Mouse (Mus musculus) MEL (cell line): ENCODE results near the gene Gm10490. TPM values are rescaled to one million over a fixed set of nuclear protein-coding genes. Genes with fewer than 3 reads are reported as not detected.

ENCODE experiments used
- DNase-seq: peaks from one replicate; pipeline ENCODE4 v3.0.0; 2011; ENCODE audit warnings: low read depth, low spot score
- H3K27ac ChIP-seq: 2 replicates; pipeline ENCODE4 v1.5.1; 2012; ENCODE audit warnings: low read depth, mild to moderate bottlenecking, control low read depth, low read length, moderate library complexity; ENCODE audit not compliant: control insufficient read depth
- H3K27me3 ChIP-seq, 2 experiments: fragments of 150-350 bp in 1 of 2; sonication (generic) in 1 of 2; 2 replicates each; pipeline ENCODE4 v1.6.1; 2012; ENCODE audit warnings: low read length in 2 of 2, mild to moderate bottlenecking in 2 of 2, improper control_type of control experiment in 1 of 2, moderate library complexity in 1 of 2; ENCODE audit not compliant: insufficient read depth in 2 of 2, control insufficient read depth in 1 of 2
- H3K36me3 ChIP-seq, 2 experiments: 2 replicates each; pipeline ENCODE4 v1.6.1; 2012 to 2014; ENCODE audit warnings: low read length in 2 of 2, improper control_type of control experiment in 1 of 2, inconsistent platforms in 1 of 2, mild to moderate bottlenecking in 1 of 2; ENCODE audit not compliant: insufficient read depth in 2 of 2, control insufficient read depth in 1 of 2
- H3K4me1 ChIP-seq, 2 experiments: fragments of 150-350 bp in 1 of 2; sonication (generic) in 1 of 2; 2 replicates each; pipeline ENCODE4 v1.6.1; 2012; ENCODE audit warnings: low read length in 2 of 2, improper control_type of control experiment in 1 of 2, mild to moderate bottlenecking in 1 of 2; ENCODE audit not compliant: insufficient read depth in 2 of 2, control insufficient read depth in 1 of 2
- H3K4me3 ChIP-seq, 2 experiments: fragments of 150-350 bp in 1 of 2; sonication (generic) in 1 of 2; 2 replicates each; pipeline ENCODE4 v1.5.1; 2012; ENCODE audit warnings: low read depth in 2 of 2, low read length in 2 of 2, mild to moderate bottlenecking in 2 of 2, moderate library complexity in 2 of 2, control low read depth in 1 of 2, improper control_type of control experiment in 1 of 2; ENCODE audit not compliant: control insufficient read depth in 1 of 2, insufficient read depth in 1 of 2
- H3K79me2 ChIP-seq: 2 replicates; pipeline ENCODE4 v1.6.1; 2012; ENCODE audit warnings: mild to moderate bottlenecking, low read length, moderate library complexity; ENCODE audit not compliant: control insufficient read depth, poor library complexity, insufficient read depth
- H3K9ac ChIP-seq: 2 replicates; pipeline ENCODE4 v1.6.1; 2012; ENCODE audit warnings: low read depth, mild to moderate bottlenecking, control low read depth, low read length, moderate library complexity; ENCODE audit not compliant: control insufficient read depth, poor library complexity, severe bottlenecking
- H3K9me3 ChIP-seq: fragments of 150-350 bp; sonication (generic); replicated peaks from 2 replicates; pipeline ENCODE4 v1.6.1; 2012; ENCODE audit warnings: mild to moderate bottlenecking, low read length, improper control_type of control experiment, moderate library complexity; ENCODE audit not compliant: insufficient read depth
- BHLHE40 ChIP-seq: IDR thresholded peaks from 2 replicates; pipeline ENCODE4 v1.6.1; 2012; ENCODE audit warnings: low read depth, mild to moderate bottlenecking, inconsistent platforms, low read length, improper control_type of control experiment, borderline replicate concordance
- CHD2 ChIP-seq: IDR thresholded peaks from 2 replicates; pipeline ENCODE4 v1.6.1; 2011; ENCODE audit warnings: low read length, improper control_type of control experiment
- CTCF ChIP-seq, 3 experiments: IDR thresholded peaks in 2 of 3; conservative IDR thresholded peaks in 1 of 3; 2 replicates each; pipeline ENCODE4 v1.5.1; 2011 to 2012; ENCODE audit warnings: low read length in 3 of 3, low read depth in 2 of 3, mild to moderate bottlenecking in 2 of 3, improper control_type of control experiment in 1 of 3, inconsistent platforms in 1 of 3, mixed read lengths in 1 of 3, moderate library complexity in 1 of 3; ENCODE audit not compliant: control insufficient read depth in 1 of 3, insufficient read depth in 1 of 3, poor library complexity in 1 of 3, severe bottlenecking in 1 of 3
- E2F4 ChIP-seq: IDR thresholded peaks from 2 replicates; pipeline ENCODE4 v1.6.1; 2011; ENCODE audit warnings: low read depth, low read length, improper control_type of control experiment, borderline replicate concordance
- ELF1 ChIP-seq: IDR thresholded peaks from 2 replicates; pipeline ENCODE4 v1.6.1; 2014; ENCODE audit warnings: low read depth, mild to moderate bottlenecking, inconsistent platforms, low read length, improper control_type of control experiment, moderate library complexity
- EP300 ChIP-seq, 2 experiments: IDR thresholded peaks; 2 replicates each; pipeline ENCODE4 v1.6.1; 2011; ENCODE audit warnings: improper control_type of control experiment in 2 of 2, low read length in 2 of 2, low read depth in 1 of 2, mild to moderate bottlenecking in 1 of 2
- ETS1 ChIP-seq: IDR thresholded peaks from 2 replicates; pipeline ENCODE4 v1.6.1; 2012; ENCODE audit warnings: low read depth, mild to moderate bottlenecking, inconsistent platforms, low read length, improper control_type of control experiment, moderate library complexity
- GABPA ChIP-seq: IDR thresholded peaks from 2 replicates; pipeline ENCODE4 v1.6.1; 2012; ENCODE audit warnings: low read depth, mild to moderate bottlenecking, inconsistent platforms, low read length, improper control_type of control experiment, moderate library complexity
- GATA1 ChIP-seq: IDR thresholded peaks from 2 replicates; pipeline ENCODE4 v1.6.1; 2011; ENCODE audit warnings: low read depth, low read length, improper control_type of control experiment
- HCFC1 ChIP-seq: IDR thresholded peaks from 2 replicates; pipeline ENCODE4 v1.6.1; 2012; ENCODE audit warnings: low read depth, mild to moderate bottlenecking, inconsistent platforms, low read length, improper control_type of control experiment, moderate library complexity
- JUND ChIP-seq: IDR thresholded peaks from 2 replicates; pipeline ENCODE4 v1.6.1; 2011; ENCODE audit warnings: low read depth, mild to moderate bottlenecking, improper control_type of control experiment, low read length
- KAT2A ChIP-seq: conservative IDR thresholded peaks from 2 replicates; pipeline ENCODE4 v1.6.1; 2012; ENCODE audit warnings: low read depth, low read length, improper control_type of control experiment, inconsistent platforms
- MAFK ChIP-seq: IDR thresholded peaks from 2 replicates; pipeline ENCODE4 v1.6.1; 2011; ENCODE audit warnings: low read depth, mild to moderate bottlenecking, low read length, improper control_type of control experiment, borderline replicate concordance
- MAX ChIP-seq: IDR thresholded peaks from 2 replicates; pipeline ENCODE4 v1.6.1; 2011; ENCODE audit warnings: low read length, improper control_type of control experiment
- MXI1 ChIP-seq: IDR thresholded peaks from 2 replicates; pipeline ENCODE4 v1.6.1; 2011; ENCODE audit warnings: mild to moderate bottlenecking, low read depth, low read length, improper control_type of control experiment
- MYB ChIP-seq: IDR thresholded peaks from 2 replicates; pipeline ENCODE4 v1.6.1; 2011; ENCODE audit warnings: mild to moderate bottlenecking, low read depth, low read length, improper control_type of control experiment
- MYC ChIP-seq: IDR thresholded peaks from 2 replicates; pipeline ENCODE4 v1.6.1; 2011; ENCODE audit warnings: low read depth, mild to moderate bottlenecking, low read length, improper control_type of control experiment, moderate library complexity
- NRF1 ChIP-seq: IDR thresholded peaks from 2 replicates; pipeline ENCODE4 v1.6.1; 2014; ENCODE audit warnings: low read depth, mild to moderate bottlenecking, inconsistent platforms, low read length, improper control_type of control experiment, moderate library complexity; ENCODE audit not compliant: poor library complexity, insufficient read depth, severe bottlenecking
- POLR2A ChIP-seq, 2 experiments: IDR thresholded peaks; 2 replicates each; pipeline ENCODE4 v1.6.1; 2011 to 2012; ENCODE audit warnings: low read length in 2 of 2, mild to moderate bottlenecking in 2 of 2, control low read depth in 1 of 2, improper control_type of control experiment in 1 of 2, low read depth in 1 of 2, moderate library complexity in 1 of 2; ENCODE audit not compliant: control insufficient read depth in 1 of 2, insufficient read depth in 1 of 2, poor library complexity in 1 of 2
- POLR2AphosphoS2 ChIP-seq: IDR thresholded peaks from 2 replicates; pipeline ENCODE4 v1.6.1; 2011; ENCODE audit warnings: low read length, improper control_type of control experiment
- POLR2AphosphoS5 ChIP-seq: IDR thresholded peaks from 2 replicates; pipeline ENCODE4 v1.6.1; 2012; ENCODE audit warnings: low read depth, borderline replicate concordance, mild to moderate bottlenecking, inconsistent platforms, low read length, moderate library complexity, mixed read lengths
- RAD21 ChIP-seq: IDR thresholded peaks from 2 replicates; pipeline ENCODE4 v1.6.1; 2011; ENCODE audit warnings: mild to moderate bottlenecking, low read depth, low read length, improper control_type of control experiment
- RCOR1 ChIP-seq: IDR thresholded peaks from 2 replicates; pipeline ENCODE4 v1.6.1; 2012; ENCODE audit warnings: low read depth, mild to moderate bottlenecking, inconsistent platforms, low read length, improper control_type of control experiment
- SIN3A ChIP-seq: IDR thresholded peaks from 2 replicates; pipeline ENCODE4 v1.6.1; 2012; ENCODE audit warnings: low read length, improper control_type of control experiment, inconsistent platforms
- SMC3 ChIP-seq: IDR thresholded peaks from 2 replicates; pipeline ENCODE4 v1.6.1; 2011; ENCODE audit warnings: low read depth, low read length, improper control_type of control experiment
- TBP ChIP-seq: IDR thresholded peaks from 2 replicates; pipeline ENCODE4 v1.8.0; 2011; ENCODE audit warnings: low read depth, low read length, improper control_type of control experiment
- TCF12 ChIP-seq: IDR thresholded peaks from 2 replicates; pipeline ENCODE4 v1.6.1; 2014; ENCODE audit warnings: low read depth, mild to moderate bottlenecking, inconsistent platforms, low read length, improper control_type of control experiment, moderate library complexity
- UBTF ChIP-seq: IDR thresholded peaks from 2 replicates; pipeline ENCODE4 v1.6.1; 2012; ENCODE audit warnings: low read depth, mild to moderate bottlenecking, inconsistent platforms, low read length, improper control_type of control experiment, moderate library complexity, borderline replicate concordance; ENCODE audit not compliant: insufficient read depth
- USF1 ChIP-seq: IDR thresholded peaks from 2 replicates; pipeline ENCODE4 v1.6.1; 2014; ENCODE audit warnings: low read depth, mild to moderate bottlenecking, inconsistent platforms, low read length, improper control_type of control experiment, moderate library complexity
- USF2 ChIP-seq, 2 experiments: IDR thresholded peaks; 2 replicates each; pipeline ENCODE4 v1.6.1; 2011 to 2012; ENCODE audit warnings: improper control_type of control experiment in 2 of 2, low read length in 2 of 2, borderline replicate concordance in 1 of 2, inconsistent platforms in 1 of 2, low read depth in 1 of 2, mild to moderate bottlenecking in 1 of 2; ENCODE audit not compliant: insufficient read depth in 1 of 2
- ZC3H11A ChIP-seq: IDR thresholded peaks from 2 replicates; pipeline ENCODE4 v1.6.1; 2012; ENCODE audit warnings: low read depth, mild to moderate bottlenecking, inconsistent platforms, low read length, improper control_type of control experiment
- ZKSCAN1 ChIP-seq: IDR thresholded peaks from 2 replicates; pipeline ENCODE4 v1.6.1; 2012; ENCODE audit warnings: low read depth, mild to moderate bottlenecking, inconsistent platforms, low read length, improper control_type of control experiment, moderate library complexity
- ZMIZ1 ChIP-seq: IDR thresholded peaks from 2 replicates; pipeline ENCODE4 v1.6.1; 2012; ENCODE audit warnings: low read depth, mild to moderate bottlenecking, inconsistent platforms, low read length, improper control_type of control experiment, moderate library complexity
- ZNF384 ChIP-seq: IDR thresholded peaks from 2 replicates; pipeline ENCODE4 v1.6.1; 2012; ENCODE audit warnings: low read depth, mild to moderate bottlenecking, inconsistent platforms, low read length, improper control_type of control experiment
- polyA plus RNA-seq, 2 experiments: library from polyadenylated mRNA; stranded (reverse) in 1 of 2; unstranded in 1 of 2; fragments of >175 nt in 1 of 2; fragments of >200 nt in 1 of 2; gene quantifications; 2 replicates each; pipeline versions ENCODE4 v1.2.1 to v1.2.4; 2012; ENCODE audit warnings: low replicate concordance in 2 of 2, low read depth in 1 of 2; ENCODE audit not compliant: insufficient read length in 2 of 2, insufficient read depth in 1 of 2, missing spikeins in 1 of 2
- total RNA-seq: library from RNA; depleted of rRNA; stranded (reverse); fragments of 300-350 nt; gene quantifications from 2 replicates; pipeline ENCODE4 v1.2.3, GENCODE M21; 2012

The Gm10490 gene
- total and polyA plus RNA-seq, 3 experiments, result not detected

DNA sequence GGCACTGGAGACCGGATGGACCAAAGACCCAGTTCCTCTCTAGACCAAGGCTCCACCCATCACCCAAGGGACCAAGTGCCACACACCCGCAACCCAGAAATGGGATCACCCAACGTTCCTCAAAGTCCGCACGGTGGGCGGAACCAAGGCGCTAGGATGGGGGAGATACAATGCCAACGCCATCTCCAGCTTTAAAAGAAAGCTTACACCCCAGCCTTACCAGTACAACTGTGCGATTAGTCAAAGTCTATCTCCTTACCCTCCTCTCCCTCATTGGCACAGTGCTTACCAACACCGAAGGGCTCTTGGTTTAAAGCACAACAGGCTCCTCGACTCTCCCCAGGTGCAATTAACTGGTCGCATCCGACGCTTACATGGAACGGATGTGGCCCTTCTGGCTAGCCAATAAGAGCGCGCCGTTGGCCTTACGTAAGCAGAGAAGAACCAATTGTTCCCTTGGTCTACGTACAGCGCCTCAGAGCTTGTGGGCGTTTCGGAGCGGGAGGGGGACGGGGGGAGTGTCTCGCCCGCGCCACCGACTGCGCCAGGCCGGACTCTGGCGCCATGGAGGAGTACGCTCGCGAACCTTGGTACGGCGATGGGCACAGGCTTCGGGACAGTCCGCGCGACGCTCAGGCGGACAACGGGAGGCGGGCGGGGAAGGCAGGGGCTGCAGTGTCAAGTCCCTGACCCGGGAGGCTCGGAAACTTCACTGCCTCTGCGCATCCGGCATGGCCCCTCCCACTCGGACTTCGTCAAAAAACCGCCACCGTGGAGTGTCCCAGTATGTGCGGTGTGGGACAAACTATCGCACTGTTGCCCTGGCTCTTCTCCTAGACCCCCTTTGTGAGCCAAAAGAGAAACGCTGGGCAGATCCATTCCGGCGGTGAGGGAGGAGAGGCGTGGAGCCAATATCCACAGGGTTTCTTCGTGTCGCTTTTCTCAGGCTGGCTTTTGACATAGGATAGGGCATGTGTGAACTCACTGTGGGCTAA is 10.2 kb upstream of the Gm10490 start, which contains the start of the genes Pqbp1 and Timm17b:
Gene Pqbp1, minus strand, starts transcription at position 390 of the 995 bp plus-strand sequence.
Gene Timm17b, plus strand, starts transcription at position 478 of the 995 bp plus-strand sequence.
- DNase-seq, result peak; percentile 99
- peak within 1 kb of the TSS; percentile 81 for H3K9ac ChIP-seq
- TF ChIP-seq SMC3 (no peak), MAFK (no peak), UBTF (no peak), NRF1 (peak; percentile 64), HCFC1 (peak; percentile 77), ETS1 (no peak), CHD2 (no peak), CTCF (IDR thresholded peaks at IDR 0.05 in 2 of 3, conservative IDR thresholded peaks at IDR 0.05 in 1 of 3; ENCODE audit: control insufficient read depth in 1 of 3, insufficient read depth in 1 of 3, low read depth in 2 of 3, low read length in 3 of 3, poor library complexity in 1 of 3, severe bottlenecking in 1 of 3) (no peak), RAD21 (no peak), MXI1 (peak; percentile 89), POLR2AphosphoS2 (peak; percentile 73; the same call in 1 of the 2 replicates), RCOR1 (no peak; the same call in 1 of the 2 replicates), USF2 (IDR thresholded peaks at IDR 0.05; ENCODE audit: borderline replicate concordance in 1 of 2, insufficient read depth in 1 of 2, low read depth in 1 of 2, low read length in 2 of 2) (no peak), ZKSCAN1 (no peak), TBP (peak; percentile 80), BHLHE40 (no peak), ELF1 (peak; percentile 34; the same call in 1 of the 2 replicates), ZC3H11A (no peak; the same call in 1 of the 2 replicates), SIN3A (peak; percentile 78), GATA1 (0 out of 2 replicates have a peak, but pooled peaks have one; percentile 1), ZNF384 (0 out of 2 replicates have a peak, but pooled peaks have one; percentile 14), POLR2AphosphoS5 (no peak), E2F4 (peak; percentile 60; the same call in 1 of the 2 replicates), POLR2A (IDR thresholded peaks at IDR 0.05; ENCODE audit: control insufficient read depth in 1 of 2, insufficient read depth in 1 of 2, low read depth in 1 of 2, low read length in 2 of 2, poor library complexity in 1 of 2) (peak in 1 of 2 experiments; percentile 72; a peak in 3 of 4 replicates), USF1 (no peak), ZMIZ1 (peak; percentile 84), JUND (no peak), TCF12 (no peak; the same call in 1 of the 2 replicates), MAX (peak; percentile 62; the same call in 1 of the 2 replicates), KAT2A (peak; percentile 31; the same call in 1 of the 2 replicates), GABPA (no peak), MYC (peak; percentile 85), EP300 (IDR thresholded peaks at IDR 0.05; ENCODE audit: low read depth in 1 of 2, low read length in 2 of 2) (peak; percentile 15 to 16; a peak in 1 of 4 replicates), MYB (peak; percentile 45)

More for the DNA sequence above, 10.2 kb upstream of the Gm10490 start, which contains the start of the genes Pqbp1 and Timm17b:
- H3K79me2 ChIP-seq, result peaks cover 9% of the 10 kb centered on the region
- H3K27me3 ChIP-seq, result no peaks in the 10 kb centered on the region
- peaks cover 2 to 9% of the 10 kb centered on the region in 2 experiments; a peak in 3 of 4 replicates for H3K4me1 ChIP-seq
- peaks cover 1 to 8% of the 10 kb centered on the region in 2 experiments; a peak in 3 of 4 replicates for H3K36me3 ChIP-seq
- peak within 1 kb of the TSS; percentile 77 to 97 for H3K4me3 ChIP-seq
- H3K9me3 ChIP-seq, result no peaks in the 10 kb centered on the region
- peak within 1 kb of the TSS; percentile 94 for H3K27ac ChIP-seq
